Mouse (Mus musculus): ENCODE measurements around the gene Cnppd1. TPM values are rescaled to one million over a fixed set of nuclear protein-coding genes. Genes with fewer than 3 reads are reported as not detected.

The Cnppd1 gene
- polyA plus RNA-seq, 1 experiment: 39.0 TPM

- TF ChIP-seq CTCF (IDR thresholded peaks at IDR 0.05; ENCODE audit: borderline replicate concordance, insufficient read depth, low read depth, low read length): no peak
- peak; percentile 64 for TF ChIP-seq POLR2A (IDR thresholded peaks at IDR 0.05; ENCODE audit: borderline replicate concordance, insufficient read depth, low read length)
- H3K27me3 ChIP-seq (ENCODE audit: control insufficient read depth, insufficient read depth, low read length): no peaks in the 10 kb centered on the region
- H3K27ac ChIP-seq (ENCODE audit: insufficient read depth, low read length): peak overlapping the region; percentile 69
- peaks cover 16% of the 10 kb centered on the region for H3K4me1 ChIP-seq (ENCODE audit: control insufficient read depth, insufficient read depth, low read length)
- under 1% methylated on average over 53 of the region's 53 CpGs for WGBS
- peak; percentile 63 to 68 for DNase-seq
- peak overlapping the region; percentile 80 for H3K4me3 ChIP-seq (replicated peaks; ENCODE audit: insufficient read depth, low read depth, low read length)
Measured at GRCm38 (mm10) chr1:75141486-75142190, 873 bp downstream of the Cnppd1 start.

GRCm38 (mm10) chr1:75140601-75141190 is 1.8 kb downstream of the Cnppd1 start:
- TF ChIP-seq POLR2A (IDR thresholded peaks at IDR 0.05; ENCODE audit: borderline replicate concordance, insufficient read depth, low read length) (no peak), CTCF (IDR thresholded peaks at IDR 0.05; ENCODE audit: borderline replicate concordance, insufficient read depth, low read depth, low read length) (no peak)
- H3K27me3 ChIP-seq (ENCODE audit: control insufficient read depth, insufficient read depth, low read length): no peaks in the 10 kb centered on the region
- H3K27ac ChIP-seq (ENCODE audit: insufficient read depth, low read length): peak overlapping the region; percentile 69; the same call in 1 of the 2 replicates
- H3K4me3 ChIP-seq (replicated peaks; ENCODE audit: insufficient read depth, low read depth, low read length): peak overlapping the region; percentile 80
- WGBS: 15% methylated on average over 4 of the region's 4 CpGs
- peaks cover 16% of the 10 kb centered on the region for H3K4me1 ChIP-seq (ENCODE audit: control insufficient read depth, insufficient read depth, low read length)
- DNase-seq: no peak

GRCm38 (mm10) chr1:75138448-75138847 is 4.1 kb downstream of the Cnppd1 start:
- no peak overlapping the region for H3K4me3 ChIP-seq (replicated peaks; ENCODE audit: insufficient read depth, low read depth, low read length)
- DNase-seq: no peak
- H3K27ac ChIP-seq (ENCODE audit: insufficient read depth, low read length): no peak overlapping the region
- WGBS: 94% methylated on average over 2 of the region's 2 CpGs
- no peak for TF ChIP-seq CTCF (IDR thresholded peaks at IDR 0.05; ENCODE audit: borderline replicate concordance, insufficient read depth, low read depth, low read length)
- no peak for TF ChIP-seq POLR2A (IDR thresholded peaks at IDR 0.05; ENCODE audit: borderline replicate concordance, insufficient read depth, low read length)
- H3K27me3 ChIP-seq (ENCODE audit: control insufficient read depth, insufficient read depth, low read length): no peaks in the 10 kb centered on the region
- no peaks in the 10 kb centered on the region; the same call in 1 of the 2 replicates for H3K4me1 ChIP-seq (ENCODE audit: control insufficient read depth, insufficient read depth, low read length)

GRCm38 (mm10) chr1:75136730-75137129 is 5.8 kb downstream of the Cnppd1 start:
- Histone ChIP-seq H3K4me1 (ENCODE audit: control insufficient read depth, insufficient read depth, low read length) (no peaks in the 10 kb centered on the region), H3K4me3 (replicated peaks; ENCODE audit: insufficient read depth, low read depth, low read length) (no peak overlapping the region), H3K27ac (ENCODE audit: insufficient read depth, low read length) (no peak overlapping the region), H3K27me3 (ENCODE audit: control insufficient read depth, insufficient read depth, low read length) (no peaks in the 10 kb centered on the region)
- WGBS: 82% methylated on average over 3 of the region's 3 CpGs
- TF ChIP-seq CTCF (IDR thresholded peaks at IDR 0.05; ENCODE audit: borderline replicate concordance, insufficient read depth, low read depth, low read length) (no peak), POLR2A (IDR thresholded peaks at IDR 0.05; ENCODE audit: borderline replicate concordance, insufficient read depth, low read length) (no peak)
- DNase-seq: no peak

- WGBS: 85% methylated on average over 6 of the region's 6 CpGs
Measured at GRCm38 (mm10) chr1:75136293-75136692, 6.2 kb downstream of the Cnppd1 start.

GRCm38 (mm10) chr1:75133421-75134207 is 8.9 kb downstream of the Cnppd1 start, which contains the start of gene Slc23a3:
Gene Slc23a3 (minus strand): TSS chr1:75133890.
- no peaks in the 10 kb centered on the region for H3K27me3 ChIP-seq (ENCODE audit: control insufficient read depth, insufficient read depth, low read length)
- H3K4me3 ChIP-seq (replicated peaks; ENCODE audit: insufficient read depth, low read depth, low read length): no peak within 1 kb of the TSS
- TF ChIP-seq CTCF (IDR thresholded peaks at IDR 0.05; ENCODE audit: borderline replicate concordance, insufficient read depth, low read depth, low read length): no peak
- TF ChIP-seq POLR2A (IDR thresholded peaks at IDR 0.05; ENCODE audit: borderline replicate concordance, insufficient read depth, low read length): no peak
- WGBS: 64% methylated on average over 12 of the region's 12 CpGs
- DNase-seq: no peak
- H3K4me1 ChIP-seq (ENCODE audit: control insufficient read depth, insufficient read depth, low read length): no peaks in the 10 kb centered on the region
- no peak within 1 kb of the TSS for H3K27ac ChIP-seq (ENCODE audit: insufficient read depth, low read length)

More at GRCm38 (mm10) chr1:75136293-75136692, 6.2 kb downstream of the Cnppd1 start:
- H3K4me3 ChIP-seq (replicated peaks; ENCODE audit: insufficient read depth, low read depth, low read length): no peak overlapping the region
- no peak for DNase-seq
- H3K27ac ChIP-seq (ENCODE audit: insufficient read depth, low read length): no peak overlapping the region
- no peaks in the 10 kb centered on the region for H3K4me1 ChIP-seq (ENCODE audit: control insufficient read depth, insufficient read depth, low read length)
- no peaks in the 10 kb centered on the region for H3K27me3 ChIP-seq (ENCODE audit: control insufficient read depth, insufficient read depth, low read length)
- no peak for TF ChIP-seq CTCF (IDR thresholded peaks at IDR 0.05; ENCODE audit: borderline replicate concordance, insufficient read depth, low read depth, low read length)
- TF ChIP-seq POLR2A (IDR thresholded peaks at IDR 0.05; ENCODE audit: borderline replicate concordance, insufficient read depth, low read length): no peak

GRCm38 (mm10) chr1:75128641-75129040 is 13.9 kb downstream of the Cnppd1 start:
- 71% methylated on average over 3 of the region's 3 CpGs for WGBS
- Histone ChIP-seq H3K27ac (ENCODE audit: insufficient read depth, low read length) (no peak overlapping the region), H3K27me3 (ENCODE audit: control insufficient read depth, insufficient read depth, low read length) (no peaks in the 10 kb centered on the region), H3K4me1 (ENCODE audit: control insufficient read depth, insufficient read depth, low read length) (no peaks in the 10 kb centered on the region), H3K4me3 (replicated peaks; ENCODE audit: insufficient read depth, low read depth, low read length) (no peak overlapping the region)
- no peak for DNase-seq
- TF ChIP-seq POLR2A (IDR thresholded peaks at IDR 0.05; ENCODE audit: borderline replicate concordance, insufficient read depth, low read length): no peak
- TF ChIP-seq CTCF (IDR thresholded peaks at IDR 0.05; ENCODE audit: borderline replicate concordance, insufficient read depth, low read depth, low read length): no peak
